Mouse (Mus musculus) kidney, postnatal 0 days (tissue): ENCODE results near the gene Car9. TPM values are rescaled to one million over a fixed set of nuclear protein-coding genes. Genes with fewer than 3 reads are reported as not detected.
A peak's percentile ranks its signal among the peaks of the same experiment; 100 is the strongest.

Experiments
- ATAC-seq: fragments of 200-750 bp; cut with Nextera tagmentation; replicated peaks from 2 replicates; pipeline ENCODE4 v1.8.0; 2017; ENCODE audit warnings: low read depth, moderate number of reproducible peaks, moderate TSS enrichment, moderate library complexity; ENCODE audit not compliant: low FRiP score
- DNase-seq: peaks from one replicate; pipeline ENCODE4 v3.0.0-alpha.2; 2016; ENCODE audit warnings: low spot score
- H3K27ac ChIP-seq: fragments of 300-500 bp; sonication (generic); 2 replicates; pipeline ENCODE4 v1.5.1; 2014; ENCODE audit warnings: mild to moderate bottlenecking
- H3K27me3 ChIP-seq: fragments of 300-500 bp; sonication (generic); 2 replicates; pipeline ENCODE4 v1.6.1; 2014; ENCODE audit warnings: low read length, mixed read lengths; ENCODE audit not compliant: insufficient read depth
- H3K36me3 ChIP-seq: fragments of 300-500 bp; sonication (generic); 2 replicates; pipeline ENCODE4 v1.6.1; 2014; ENCODE audit warnings: low read length, mixed read lengths; ENCODE audit not compliant: insufficient read depth
- H3K4me1 ChIP-seq: fragments of 300-500 bp; sonication (generic); replicated peaks from 2 replicates; pipeline ENCODE4 v1.6.1; 2014; ENCODE audit warnings: antibody characterized with exemption, low read length, mixed read lengths; ENCODE audit not compliant: insufficient read depth
- H3K4me2 ChIP-seq: fragments of 300-500 bp; sonication (generic); 2 replicates; pipeline ENCODE4 v1.6.1; 2014; ENCODE audit warnings: mild to moderate bottlenecking, low read length, moderate library complexity, mixed read lengths
- H3K4me3 ChIP-seq: fragments of 300-500 bp; sonication (generic); replicated peaks from 2 replicates; pipeline ENCODE4 v1.5.1; 2014; ENCODE audit warnings: low read depth, low read length
- H3K9ac ChIP-seq: fragments of 300-500 bp; sonication (generic); 2 replicates; pipeline ENCODE4 v1.6.1; 2014; ENCODE audit warnings: low read depth, low read length
- H3K9me3 ChIP-seq: fragments of 300-500 bp; sonication (generic); replicated peaks from 2 replicates; pipeline ENCODE4 v1.6.1; 2016; ENCODE audit warnings: low read length, inconsistent platforms, mixed read lengths
- CTCF ChIP-seq: IDR thresholded peaks from 2 replicates; pipeline ENCODE4 v1.5.1; 2016; ENCODE audit warnings: antibody characterized with exemption, low read depth, mild to moderate bottlenecking, moderate library complexity
- WGBS: fragments of 180-500 bp; shearing (Covaris S2); extraction: QIAGEN DNeasy Blood & Tissue Kit; methylation state at CpG from one replicate; pipeline ENCODE4 v1.1.7; 2014; 5-methylcytosine and 5-hydroxymethylcytosine counted together
- polyA plus RNA-seq: library from polyadenylated mRNA; unstranded; fragments of >200 nt; fragmentation: Nextera tagmentation; extraction: Ambion mirVana; gene quantifications from 2 replicates; pipeline ENCODE4 v1.2.1, GENCODE M21; 2015

Car9 gene
- polyA plus RNA-seq, 1 experiment from 2014 or later, result 1.3 TPM

GRCm38 (mm10) chr4:43498983-43499382 lies 7.8 kb upstream of the Car9 start:
- Histone ChIP-seq H3K27me3 (no peaks in the 10 kb centered on the region), H3K36me3 (peaks cover 15% of the 10 kb centered on the region), H3K27ac (peak overlapping the region; percentile 59; the same call in 1 of the 2 replicates), H3K4me2 (peak overlapping the region; percentile 79), H3K9ac (peak overlapping the region; percentile 51), H3K4me3 (peak overlapping the region; percentile 45), H3K9me3 (no peaks in the 10 kb centered on the region), H3K4me1 (peaks cover 10% of the 10 kb centered on the region; the same call in 1 of the 2 replicates)
- ATAC-seq, result no peak
- 18% methylated on average over 8 of the region's 8 CpGs for WGBS
- peak; percentile 76 for DNase-seq
- peak; percentile 53 for TF ChIP-seq CTCF

GRCm38 (mm10) chr4:43499407-43500333 lies 7.1 kb upstream of the Car9 start, which contains the start of gene Arhgef39:
Gene Arhgef39 (minus strand): TSS chr4:43499695.
- Histone ChIP-seq H3K27ac (peak within 1 kb of the TSS; percentile 59; the same call in 1 of the 2 replicates), H3K9ac (peak within 1 kb of the TSS; percentile 51), H3K27me3 (no peaks in the 10 kb centered on the region), H3K36me3 (peaks cover 15% of the 10 kb centered on the region), H3K4me3 (peak within 1 kb of the TSS; percentile 45), H3K4me2 (peak within 1 kb of the TSS; percentile 79), H3K4me1 (peaks cover 10% of the 10 kb centered on the region; the same call in 1 of the 2 replicates), H3K9me3 (no peaks in the 10 kb centered on the region)
- TF ChIP-seq CTCF, result no peak; the same call in 1 of the 2 replicates
- DNase-seq, result peak; percentile 93
- peak; percentile 83 for ATAC-seq
- WGBS, result 7% methylated on average over 50 of the region's 50 CpGs

GRCm38 (mm10) chr4:43503041-43503440 lies 3.7 kb upstream of the Car9 start:
- Histone ChIP-seq H3K9me3 (no peaks in the 10 kb centered on the region), H3K4me1 (peaks cover 8% of the 10 kb centered on the region; the same call in 1 of the 2 replicates), H3K4me2 (no peak overlapping the region), H3K27ac (no peak overlapping the region), H3K4me3 (no peak overlapping the region), H3K27me3 (no peaks in the 10 kb centered on the region), H3K36me3 (no peaks in the 10 kb centered on the region), H3K9ac (no peak overlapping the region)
- ATAC-seq, result no peak
- WGBS, result 69% methylated on average over 2 of the region's 2 CpGs
- TF ChIP-seq CTCF, result no peak
- DNase-seq, result no peak

DNA sequence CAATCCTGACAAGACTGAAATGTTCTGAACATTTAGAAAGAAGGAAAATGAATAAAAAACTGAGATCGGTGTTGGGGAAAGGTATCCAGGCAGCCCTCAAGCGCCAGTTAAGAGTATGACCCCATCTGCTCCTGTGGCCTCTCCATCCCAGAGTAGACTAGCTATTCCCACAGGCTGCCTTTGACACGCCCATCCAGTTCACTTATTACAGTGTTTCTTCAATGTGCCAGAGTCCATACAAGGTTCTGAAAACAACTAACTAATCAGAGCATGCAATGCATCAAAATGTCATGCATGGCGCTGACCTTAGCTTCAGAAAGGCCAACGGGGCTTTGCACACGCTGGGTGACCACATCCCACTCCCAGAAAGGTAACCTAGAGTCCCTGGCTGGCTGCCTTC lies 3.3 kb upstream of the Car9 start:
- ATAC-seq (peak; percentile 46; the same call in 1 of the 2 replicates), DNase-seq (no peak)
- H3K27me3 ChIP-seq, result no peaks in the 10 kb centered on the region
- H3K36me3 ChIP-seq, result no peaks in the 10 kb centered on the region
- 70% methylated on average over 6 of the region's 6 CpGs for WGBS
- H3K4me1 ChIP-seq, result 0 out of 2 replicates have a peak, but pooled peaks cover 8% of the 10 kb centered on the region
- H3K9ac ChIP-seq, result no peak overlapping the region
- no peak overlapping the region for H3K4me3 ChIP-seq
- no peak overlapping the region for H3K27ac ChIP-seq
- H3K4me2 ChIP-seq, result no peak overlapping the region
- H3K9me3 ChIP-seq, result no peaks in the 10 kb centered on the region
- no peak for TF ChIP-seq CTCF

DNA sequence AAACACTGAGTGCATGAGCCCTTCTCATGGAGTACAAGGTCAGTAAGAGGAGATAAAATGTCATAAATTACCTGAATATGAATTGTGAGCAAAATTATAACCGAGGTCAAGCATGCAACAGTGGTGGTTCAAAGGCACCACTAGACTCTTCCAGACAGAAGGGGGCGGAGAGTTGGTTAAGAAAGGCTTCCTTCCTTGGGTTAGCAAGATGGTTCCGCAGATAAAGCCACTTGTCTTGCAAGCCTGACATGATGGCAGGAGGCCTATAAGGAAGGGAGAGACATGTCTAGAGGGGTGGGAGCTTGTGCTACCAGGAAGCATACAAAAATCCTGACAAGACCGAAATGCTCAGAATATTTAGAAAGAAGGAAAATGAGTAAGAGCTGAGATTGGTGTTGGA lies 2.5 kb upstream of the Car9 start:
- Histone ChIP-seq H3K27me3 (no peaks in the 10 kb centered on the region), H3K4me1 (peaks cover 14% of the 10 kb centered on the region; the same call in 1 of the 2 replicates), H3K4me2 (no peak overlapping the region), H3K9me3 (no peaks in the 10 kb centered on the region), H3K27ac (no peak overlapping the region), H3K36me3 (no peaks in the 10 kb centered on the region), H3K4me3 (no peak overlapping the region), H3K9ac (no peak overlapping the region)
- WGBS, result 69% methylated on average over 4 of the region's 4 CpGs
- DNase-seq (no peak), ATAC-seq (no peak)
- TF ChIP-seq CTCF, result no peak

DNA sequence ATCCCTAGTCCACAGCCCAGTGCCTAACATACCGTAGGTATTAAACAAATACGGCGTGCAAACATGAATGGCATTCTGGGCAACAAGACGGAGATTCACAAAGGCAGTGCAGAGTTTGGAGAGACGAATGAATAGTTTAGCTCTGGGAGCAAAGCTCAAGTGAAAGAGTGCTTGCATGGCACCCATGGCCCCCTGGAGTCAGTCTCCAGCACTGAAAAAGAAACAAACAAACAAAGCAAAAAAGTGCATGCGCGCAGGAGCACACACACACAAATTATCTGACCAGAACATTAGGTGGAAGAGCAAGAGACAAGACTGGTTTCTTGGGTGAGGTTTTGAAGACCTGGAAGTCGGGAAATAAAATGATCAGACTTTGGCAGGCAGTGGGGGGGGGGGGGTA lies 692 bp upstream of the Car9 start:
- Histone ChIP-seq H3K4me3 (no peak overlapping the region), H3K4me2 (no peak overlapping the region), H3K36me3 (no peaks in the 10 kb centered on the region), H3K9ac (no peak overlapping the region), H3K27me3 (no peaks in the 10 kb centered on the region), H3K4me1 (peaks cover 14% of the 10 kb centered on the region; the same call in 1 of the 2 replicates), H3K9me3 (no peaks in the 10 kb centered on the region), H3K27ac (no peak overlapping the region)
- 84% methylated on average over 8 of the region's 8 CpGs for WGBS
- DNase-seq, result no peak
- no peak for ATAC-seq
- no peak for TF ChIP-seq CTCF
